Mouse (Mus musculus): ENCODE results near the gene Gm17387. TPM values are rescaled to one million over a fixed set of nuclear protein-coding genes. Genes with fewer than 3 reads are reported as not detected.

Gene Gm17387
- polyA plus RNA-seq, 1 experiment from 2014 or later, result not detected

- peaks cover 6% of the 10 kb centered on the region for H3K4me1 ChIP-seq (replicated peaks; ENCODE audit: control insufficient read depth, insufficient read depth, low read length)
- ATAC-seq (replicated peaks; ENCODE audit: low FRiP score) (no peak), DNase-seq (ENCODE audit: low spot score) (peak; percentile 31)
- WGBS, result 18% methylated on average over 23 of the region's 23 CpGs
- peaks cover 49% of the 10 kb centered on the region for H3K27me3 ChIP-seq (replicated peaks; ENCODE audit: control insufficient read depth, insufficient read depth, low read length)
- H3K9me3 ChIP-seq (ENCODE audit: control insufficient read depth, low read length), result no peaks in the 10 kb centered on the region
- H3K4me3 ChIP-seq (ENCODE audit: low read depth, low read length), result no peak overlapping the region
- no peak overlapping the region for H3K27ac ChIP-seq (ENCODE audit: low read depth, low read length)
- no peak overlapping the region for H3K4me2 ChIP-seq
- H3K9ac ChIP-seq (ENCODE audit: low read depth, low read length), result no peak overlapping the region
- H3K36me3 ChIP-seq (ENCODE audit: control insufficient read depth, insufficient read depth, low read length), result no peaks in the 10 kb centered on the region
Observed at GRCm38 (mm10) chr7:141072017-141072745, 43.2 kb downstream of the Gm17387 start.

DNA sequence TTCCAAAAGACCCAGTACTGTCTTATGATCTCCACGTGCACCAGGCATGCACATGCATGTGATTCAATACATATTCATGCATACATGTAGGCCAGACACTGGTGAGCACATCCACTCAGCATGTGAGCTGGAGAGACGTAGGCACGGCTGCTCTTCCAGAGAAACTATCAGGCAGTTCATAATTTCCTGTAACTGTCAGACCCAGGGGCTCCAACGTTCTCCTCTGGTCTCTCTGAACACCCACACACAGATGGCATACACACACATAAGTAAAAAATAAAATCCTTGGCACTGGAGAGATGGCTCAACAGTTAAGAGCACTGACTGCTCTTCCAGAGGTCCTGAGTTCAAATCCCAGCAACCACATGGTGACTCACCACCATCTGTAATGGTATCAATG is 44.9 kb downstream of the Gm17387 start:
- H3K27me3 ChIP-seq (replicated peaks; ENCODE audit: control insufficient read depth, insufficient read depth, low read length), result peaks cover 43% of the 10 kb centered on the region
- ATAC-seq (replicated peaks; ENCODE audit: low FRiP score), result no peak
- no peak for DNase-seq (ENCODE audit: low spot score)
- WGBS, result 65% methylated on average over 4 of the region's 4 CpGs
- no peak overlapping the region for H3K27ac ChIP-seq (ENCODE audit: low read depth, low read length)
- peaks cover 6% of the 10 kb centered on the region for H3K4me1 ChIP-seq (replicated peaks; ENCODE audit: control insufficient read depth, insufficient read depth, low read length)
- H3K9me3 ChIP-seq (ENCODE audit: control insufficient read depth, low read length), result no peaks in the 10 kb centered on the region
- H3K4me3 ChIP-seq (ENCODE audit: low read depth, low read length), result no peak overlapping the region
- H3K4me2 ChIP-seq, result no peak overlapping the region
- H3K9ac ChIP-seq (ENCODE audit: low read depth, low read length), result no peak overlapping the region
- H3K36me3 ChIP-seq (ENCODE audit: control insufficient read depth, insufficient read depth, low read length), result no peaks in the 10 kb centered on the region

DNA sequence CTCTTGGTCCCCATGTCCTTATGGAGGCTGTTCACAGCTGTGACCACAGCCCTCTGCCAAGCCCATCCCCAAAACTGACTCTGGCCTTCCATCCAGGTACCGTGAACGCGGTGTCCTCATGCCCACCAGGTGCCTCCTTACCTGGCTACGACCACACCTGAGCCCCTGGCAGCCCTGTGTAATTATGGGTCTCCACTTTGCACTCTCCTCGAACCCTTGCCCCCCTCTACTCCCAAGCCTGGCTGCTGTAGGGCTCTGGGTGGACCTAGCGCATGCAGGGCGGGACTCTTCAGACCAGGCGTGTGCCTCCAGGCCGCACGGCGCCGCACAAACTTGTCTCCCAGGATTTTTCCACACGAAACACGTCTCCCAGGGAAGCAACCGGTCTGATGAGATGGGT is 48.9 kb downstream of the Gm17387 start, which contains the start of gene Pkp3:
Pkp3 (plus strand) TSS at position 378 of the 400 bp plus-strand sequence.
- H3K4me1 ChIP-seq (replicated peaks; ENCODE audit: control insufficient read depth, insufficient read depth, low read length), result no peaks in the 10 kb centered on the region
- 85% methylated on average over 15 of the region's 15 CpGs for WGBS
- H3K27me3 ChIP-seq (replicated peaks; ENCODE audit: control insufficient read depth, insufficient read depth, low read length), result peaks cover 32% of the 10 kb centered on the region
- H3K4me2 ChIP-seq, result no peak within 1 kb of the TSS
- H3K9me3 ChIP-seq (ENCODE audit: control insufficient read depth, low read length), result no peaks in the 10 kb centered on the region
- peak; percentile 30 for DNase-seq (ENCODE audit: low spot score)
- no peaks in the 10 kb centered on the region for H3K36me3 ChIP-seq (ENCODE audit: control insufficient read depth, insufficient read depth, low read length)
- no peak within 1 kb of the TSS for H3K27ac ChIP-seq (ENCODE audit: low read depth, low read length)
- no peak within 1 kb of the TSS for H3K4me3 ChIP-seq (ENCODE audit: low read depth, low read length)
- no peak for ATAC-seq (replicated peaks; ENCODE audit: low FRiP score)
- H3K9ac ChIP-seq (ENCODE audit: low read depth, low read length), result no peak within 1 kb of the TSS

DNA sequence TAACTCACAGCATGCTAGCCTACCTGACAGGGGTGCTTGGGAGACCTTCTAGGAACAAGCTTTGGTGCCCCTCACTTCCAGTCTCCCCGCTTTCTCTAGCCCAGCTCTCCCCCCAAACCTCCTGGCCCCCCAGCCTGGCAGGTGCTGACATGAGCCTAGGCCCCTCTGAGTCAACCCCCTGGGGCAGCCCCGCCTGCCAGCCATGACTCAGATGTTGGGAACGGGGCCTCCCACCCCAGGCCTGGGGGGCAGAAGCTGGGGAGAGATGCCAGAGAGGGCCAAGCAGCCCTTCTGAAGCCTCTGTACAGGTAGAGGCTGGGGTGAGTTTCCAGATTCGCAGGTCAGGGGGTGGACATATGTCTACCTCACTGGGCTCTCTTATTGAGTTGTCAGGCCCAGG is 49.9 kb downstream of the Gm17387 start:
- H3K27me3 ChIP-seq (replicated peaks; ENCODE audit: control insufficient read depth, insufficient read depth, low read length), result peaks cover 32% of the 10 kb centered on the region
- H3K4me1 ChIP-seq (replicated peaks; ENCODE audit: control insufficient read depth, insufficient read depth, low read length), result no peaks in the 10 kb centered on the region
- no peak for DNase-seq (ENCODE audit: low spot score)
- H3K36me3 ChIP-seq (ENCODE audit: control insufficient read depth, insufficient read depth, low read length), result no peaks in the 10 kb centered on the region
- no peak overlapping the region for H3K4me2 ChIP-seq
- H3K27ac ChIP-seq (ENCODE audit: low read depth, low read length), result no peak overlapping the region
- H3K9me3 ChIP-seq (ENCODE audit: control insufficient read depth, low read length), result no peaks in the 10 kb centered on the region
- no peak overlapping the region for H3K9ac ChIP-seq (ENCODE audit: low read depth, low read length)
- ATAC-seq (replicated peaks; ENCODE audit: low FRiP score), result no peak
- H3K4me3 ChIP-seq (ENCODE audit: low read depth, low read length), result no peak overlapping the region
- 79% methylated on average over 4 of the region's 4 CpGs for WGBS

Other genes starting within 250 kb of the Gm17387 start
- gene Syce1, start 241.3 kb upstream of the Gm17387 start, polyA plus RNA-seq (2014; fragmentation: Nextera tagmentation; extraction: Ambion mirVana), result 0.58 TPM in 1 of 2 replicates, not detected in the other
- gene Zfp941, start 207.0 kb upstream of the Gm17387 start, polyA plus RNA-seq (2014; fragmentation: Nextera tagmentation; extraction: Ambion mirVana), result 0.63 and 0.96 TPM in 2 replicates
- 2.7 and 3.7 TPM in 2 replicates for gene Urah, start 194.1 kb upstream of the Gm17387 start, polyA plus RNA-seq (2014; fragmentation: Nextera tagmentation; extraction: Ambion mirVana)
- gene Scgb1c1, start 183.6 kb upstream of the Gm17387 start, polyA plus RNA-seq (2014; fragmentation: Nextera tagmentation; extraction: Ambion mirVana), result not detected in 2 replicates
- gene Odf3, start 181.3 kb upstream of the Gm17387 start, polyA plus RNA-seq (2014; fragmentation: Nextera tagmentation; extraction: Ambion mirVana), result not detected in 2 replicates
- gene Gm45785, start 172.8 kb upstream of the Gm17387 start, polyA plus RNA-seq (2014; fragmentation: Nextera tagmentation; extraction: Ambion mirVana), result not detected in 2 replicates
- gene Ric8a, start 172.2 kb upstream of the Gm17387 start, polyA plus RNA-seq (2014; fragmentation: Nextera tagmentation; extraction: Ambion mirVana), result 44.3 and 45.4 TPM in 2 replicates
- 21.5 and 25.1 TPM in 2 replicates for gene Bet1l, start 171.6 kb upstream of the Gm17387 start, polyA plus RNA-seq (2014; fragmentation: Nextera tagmentation; extraction: Ambion mirVana)
- gene Psmd13, start 147.2 kb upstream of the Gm17387 start, polyA plus RNA-seq (2014; fragmentation: Nextera tagmentation; extraction: Ambion mirVana), result 162 and 183 TPM in 2 replicates
- 19.9 and 24.5 TPM in 2 replicates for gene Sirt3, start 146.8 kb upstream of the Gm17387 start, polyA plus RNA-seq (2014; fragmentation: Nextera tagmentation; extraction: Ambion mirVana)
- 0.97 TPM in 1 of 2 replicates, not detected in the other for gene Cox8b, start 128.7 kb upstream of the Gm17387 start, polyA plus RNA-seq (2014; fragmentation: Nextera tagmentation; extraction: Ambion mirVana)
- gene Nlrp6, start 108.2 kb upstream of the Gm17387 start, polyA plus RNA-seq (2014; fragmentation: Nextera tagmentation; extraction: Ambion mirVana), result 1.3 and 1.9 TPM in 2 replicates
- 13.1 and 13.2 TPM in 2 replicates for gene Pgghg, start 87.7 kb upstream of the Gm17387 start, polyA plus RNA-seq (2014; fragmentation: Nextera tagmentation; extraction: Ambion mirVana)
- 0.58 and 0.60 TPM in 2 replicates for gene Ifitm5, start 78.8 kb upstream of the Gm17387 start, polyA plus RNA-seq (2014; fragmentation: Nextera tagmentation; extraction: Ambion mirVana)
- gene Gm45717, start 73.2 kb upstream of the Gm17387 start, polyA plus RNA-seq (2014; fragmentation: Nextera tagmentation; extraction: Ambion mirVana), result not detected in 2 replicates
- gene Ifitm2, start 73.1 kb upstream of the Gm17387 start, polyA plus RNA-seq (2014; fragmentation: Nextera tagmentation; extraction: Ambion mirVana), result 478 and 500 TPM in 2 replicates
- gene Ifitm1, start 61.9 kb upstream of the Gm17387 start, polyA plus RNA-seq (2014; fragmentation: Nextera tagmentation; extraction: Ambion mirVana), result 32.7 and 33.5 TPM in 2 replicates
- 45.0 and 47.5 TPM in 2 replicates for gene Ifitm3, start 18.4 kb upstream of the Gm17387 start, polyA plus RNA-seq (2014; fragmentation: Nextera tagmentation; extraction: Ambion mirVana)
- gene Ifitm6, start 11.2 kb upstream of the Gm17387 start, polyA plus RNA-seq (2014; fragmentation: Nextera tagmentation; extraction: Ambion mirVana), result 0.90 and 0.97 TPM in 2 replicates
- 3.4 and 4.7 TPM in 2 replicates for gene B4galnt4, start 32.0 kb downstream of the Gm17387 start, polyA plus RNA-seq (2014; fragmentation: Nextera tagmentation; extraction: Ambion mirVana)
- gene Pkp3, start 49.1 kb downstream of the Gm17387 start, polyA plus RNA-seq (2014; fragmentation: Nextera tagmentation; extraction: Ambion mirVana), result 1.9 and 2.7 TPM in 2 replicates
- gene Sigirr, start 71.4 kb downstream of the Gm17387 start, polyA plus RNA-seq (2014; fragmentation: Nextera tagmentation; extraction: Ambion mirVana), result 21.4 and 23.5 TPM in 2 replicates
- 0.09 and 0.41 TPM in 2 replicates for gene Ano9, start 88.7 kb downstream of the Gm17387 start, polyA plus RNA-seq (2014; fragmentation: Nextera tagmentation; extraction: Ambion mirVana)
- gene Ptdss2, start 93.3 kb downstream of the Gm17387 start, polyA plus RNA-seq (2014; fragmentation: Nextera tagmentation; extraction: Ambion mirVana), result 134 and 147 TPM in 2 replicates
- gene Rnh1, start 143.7 kb downstream of the Gm17387 start, polyA plus RNA-seq (2014; fragmentation: Nextera tagmentation; extraction: Ambion mirVana), result 91.2 and 93.7 TPM in 2 replicates
- gene Hras, start 164.9 kb downstream of the Gm17387 start, polyA plus RNA-seq (2014; fragmentation: Nextera tagmentation; extraction: Ambion mirVana), result 112 and 118 TPM in 2 replicates
- gene Lrrc56, start 165.0 kb downstream of the Gm17387 start, polyA plus RNA-seq (2014; fragmentation: Nextera tagmentation; extraction: Ambion mirVana), result 20.8 and 20.9 TPM in 2 replicates
- gene Lmntd2, start 184.9 kb downstream of the Gm17387 start, polyA plus RNA-seq (2014; fragmentation: Nextera tagmentation; extraction: Ambion mirVana), result 1.8 and 2.6 TPM in 2 replicates
- gene Rassf7, start 186.7 kb downstream of the Gm17387 start, polyA plus RNA-seq (2014; fragmentation: Nextera tagmentation; extraction: Ambion mirVana), result 35.1 TPM in 2 replicates
- gene Phrf1, start 199.7 kb downstream of the Gm17387 start, polyA plus RNA-seq (2014; fragmentation: Nextera tagmentation; extraction: Ambion mirVana), result 70.9 and 81.0 TPM in 2 replicates
- 4.0 and 4.1 TPM in 2 replicates for gene Irf7, start 237.3 kb downstream of the Gm17387 start, polyA plus RNA-seq (2014; fragmentation: Nextera tagmentation; extraction: Ambion mirVana)
- 0.44 and 0.53 TPM in 2 replicates for gene Cdhr5, start 247.7 kb downstream of the Gm17387 start, polyA plus RNA-seq (2014; fragmentation: Nextera tagmentation; extraction: Ambion mirVana)

Data from liver, embryonic 11.5 days (tissue).